Mouse (Mus musculus) midbrain, embryonic 12.5 days (tissue): ENCODE results near the gene Gm853. TPM values are rescaled to one million over a fixed set of nuclear protein-coding genes. Genes with fewer than 3 reads are reported as not detected.
"Not testable (repeated sequence)": the region's sequence is repeated elsewhere in the genome, so short reads cannot be mapped to it uniquely, and the experiment has no call there.

Source experiments
- ATAC-seq: fragments of 200-750 bp; cut with Nextera tagmentation; 2 replicates; pipeline ENCODE4 v1.8.0; 2017; ENCODE audit warnings: low read depth, moderate TSS enrichment, moderate library complexity; ENCODE audit not compliant: low FRiP score
- H3K27ac ChIP-seq: fragments of 300-500 bp; sonication (generic); replicated peaks from 2 replicates; pipeline ENCODE4 v1.5.1; 2016; ENCODE audit warnings: mild to moderate bottlenecking
- H3K27me3 ChIP-seq: fragments of 300-500 bp; sonication (generic); 2 replicates; pipeline ENCODE4 v1.6.1; 2016; ENCODE audit warnings: mild to moderate bottlenecking
- H3K36me3 ChIP-seq: fragments of 300-500 bp; sonication (generic); 2 replicates; pipeline ENCODE4 v1.6.1; 2016
- H3K4me1 ChIP-seq: fragments of 300-500 bp; sonication (generic); 2 replicates; pipeline ENCODE4 v1.6.1; 2016
- H3K4me2 ChIP-seq: fragments of 300-500 bp; sonication (generic); replicated peaks from 2 replicates; pipeline ENCODE4 v1.6.1; 2016; ENCODE audit warnings: mild to moderate bottlenecking, moderate library complexity
- H3K4me3 ChIP-seq: fragments of 300-500 bp; sonication (generic); 2 replicates; pipeline ENCODE4 v1.5.1; 2016; ENCODE audit warnings: mild to moderate bottlenecking
- H3K9ac ChIP-seq: fragments of 300-500 bp; sonication (generic); replicated peaks from 2 replicates; pipeline ENCODE4 v1.6.1; 2016; ENCODE audit warnings: mild to moderate bottlenecking, moderate library complexity
- H3K9me3 ChIP-seq: fragments of 300-500 bp; sonication (generic); 2 replicates; pipeline ENCODE4 v1.6.1; 2016; ENCODE audit warnings: mild to moderate bottlenecking
- whole genome bisulfite sequencing: fragments of 180-500 bp; shearing (Covaris S2); methylation state at CpG from one replicate; pipeline ENCODE4 v1.1.7; 2016; 5-methylcytosine and 5-hydroxymethylcytosine counted together
- polyA plus RNA-seq: library from polyadenylated mRNA; unstranded; fragments of >200 nt; fragmentation: Nextera tagmentation; extraction: Ambion mirVana; gene quantifications from 2 replicates; pipeline ENCODE4 v1.2.1, GENCODE M21; 2016

The Gm853 gene
- polyA plus RNA-seq, 1 experiment from 2014 or later = not detected

- WGBS = 52% methylated on average over 7 of the region's 7 CpGs
- Histone ChIP-seq H3K4me1 (no peaks in the 10 kb centered on the region), H3K9ac (no peak overlapping the region), H3K4me2 (no peak overlapping the region), H3K27ac (no peak overlapping the region), H3K9me3 (no peaks in the 10 kb centered on the region), H3K27me3 (peaks cover 2% of the 10 kb centered on the region; the same call in 1 of the 2 replicates), H3K4me3 (no peak overlapping the region), H3K36me3 (peaks cover 54% of the 10 kb centered on the region)
- ATAC-seq = peak; percentile 12; the same call in 1 of the 2 replicates
Measured at GRCm38 (mm10) chr4:130251172-130251705, 29.0 kb upstream of the Gm853 start.

- Histone ChIP-seq H3K4me3 (no peak overlapping the region), H3K4me1 (no peaks in the 10 kb centered on the region), H3K4me2 (no peak overlapping the region), H3K36me3 (peaks cover 29% of the 10 kb centered on the region), H3K9ac (no peak overlapping the region), H3K27ac (no peak overlapping the region), H3K27me3 (peaks cover 9% of the 10 kb centered on the region), H3K9me3 (no peaks in the 10 kb centered on the region)
- WGBS = 59% methylated on average over 3 of the region's 3 CpGs
- ATAC-seq = no peak
Measured at GRCm38 (mm10) chr4:130248636-130249035, 26.4 kb upstream of the Gm853 start.

GRCm38 (mm10) chr4:130246132-130246531 is 23.9 kb upstream of the Gm853 start:
- H3K27ac ChIP-seq = no peak overlapping the region
- H3K9me3 ChIP-seq = no peaks in the 10 kb centered on the region
- H3K4me2 ChIP-seq = no peak overlapping the region
- peaks cover 12% of the 10 kb centered on the region for H3K36me3 ChIP-seq
- peaks cover 9% of the 10 kb centered on the region for H3K27me3 ChIP-seq
- no peaks in the 10 kb centered on the region for H3K4me1 ChIP-seq
- under 1% methylated on average over 6 of the region's 6 CpGs for WGBS
- ATAC-seq = no peak
- H3K9ac ChIP-seq = no peak overlapping the region
- no peak overlapping the region for H3K4me3 ChIP-seq

- H3K27ac ChIP-seq = no peak overlapping the region
- WGBS = 81% methylated on average over 8 of the region's 8 CpGs
- H3K4me1 ChIP-seq = no peaks in the 10 kb centered on the region
- no peaks in the 10 kb centered on the region for H3K9me3 ChIP-seq
- H3K9ac ChIP-seq = no peak overlapping the region
- no peak overlapping the region for H3K4me2 ChIP-seq
- no peak for ATAC-seq
- no peak overlapping the region for H3K4me3 ChIP-seq
- no peaks in the 10 kb centered on the region; the same call in 1 of the 2 replicates for H3K36me3 ChIP-seq
- H3K27me3 ChIP-seq = peaks cover 9% of the 10 kb centered on the region
Measured at GRCm38 (mm10) chr4:130244749-130245148, 22.5 kb upstream of the Gm853 start.

- not testable (repeated sequence) for H3K9me3 ChIP-seq, ATAC-seq, H3K27ac ChIP-seq, H3K27me3 ChIP-seq, H3K36me3 ChIP-seq, H3K4me2 ChIP-seq, H3K4me3 ChIP-seq, H3K9ac ChIP-seq, H3K4me1 ChIP-seq
- 63% methylated on average over 1 of the region's 1 CpGs for WGBS
Measured at GRCm38 (mm10) chr4:130243621-130244020, 21.4 kb upstream of the Gm853 start.

- H3K4me1 ChIP-seq = no peaks in the 10 kb centered on the region
- H3K27me3 ChIP-seq = peaks cover 9% of the 10 kb centered on the region
- H3K27ac ChIP-seq = no peak overlapping the region
- H3K4me3 ChIP-seq = no peak overlapping the region
- no peak overlapping the region for H3K9ac ChIP-seq
- WGBS = 90% methylated on average over 5 of the region's 5 CpGs
- H3K4me2 ChIP-seq = no peak overlapping the region
- ATAC-seq = no peak
- no peaks in the 10 kb centered on the region for H3K36me3 ChIP-seq
- H3K9me3 ChIP-seq = no peaks in the 10 kb centered on the region
Measured at GRCm38 (mm10) chr4:130242956-130243355, 20.8 kb upstream of the Gm853 start.

- Histone ChIP-seq H3K9me3 (no peaks in the 10 kb centered on the region), H3K27me3 (peaks cover 3% of the 10 kb centered on the region; the same call in 1 of the 2 replicates), H3K36me3 (no peaks in the 10 kb centered on the region), H3K9ac (no peak overlapping the region), H3K4me3 (no peak overlapping the region), H3K4me1 (no peaks in the 10 kb centered on the region), H3K4me2 (no peak overlapping the region), H3K27ac (no peak overlapping the region)
- ATAC-seq = no peak
- 40% methylated on average over 5 of the region's 5 CpGs for WGBS
Measured at GRCm38 (mm10) chr4:130240695-130241094, 18.5 kb upstream of the Gm853 start.

GRCm38 (mm10) chr4:130237607-130238006 is 15.4 kb upstream of the Gm853 start:
- Histone ChIP-seq H3K4me3 (no peak overlapping the region), H3K4me1 (no peaks in the 10 kb centered on the region), H3K27ac (no peak overlapping the region), H3K36me3 (no peaks in the 10 kb centered on the region), H3K9ac (no peak overlapping the region), H3K27me3 (no peaks in the 10 kb centered on the region), H3K4me2 (no peak overlapping the region), H3K9me3 (no peaks in the 10 kb centered on the region)
- 90% methylated on average over 4 of the region's 4 CpGs for WGBS
- no peak for ATAC-seq

GRCm38 (mm10) chr4:130236361-130236760 is 14.2 kb upstream of the Gm853 start:
- WGBS = 65% methylated on average over 8 of the region's 8 CpGs
- Histone ChIP-seq H3K9ac (no peak overlapping the region), H3K36me3 (no peaks in the 10 kb centered on the region), H3K4me2 (no peak overlapping the region), H3K4me3 (no peak overlapping the region), H3K27ac (no peak overlapping the region), H3K27me3 (no peaks in the 10 kb centered on the region), H3K4me1 (no peaks in the 10 kb centered on the region), H3K9me3 (no peaks in the 10 kb centered on the region)
- no peak for ATAC-seq

GRCm38 (mm10) chr4:130224071-130224470 is 1.9 kb upstream of the Gm853 start:
- H3K27me3 ChIP-seq = no peaks in the 10 kb centered on the region
- no peak for ATAC-seq
- no peaks in the 10 kb centered on the region for H3K4me1 ChIP-seq
- no peak overlapping the region for H3K4me2 ChIP-seq
- H3K9ac ChIP-seq = no peak overlapping the region
- no peaks in the 10 kb centered on the region for H3K36me3 ChIP-seq
- no peak overlapping the region for H3K27ac ChIP-seq
- no peak overlapping the region for H3K4me3 ChIP-seq
- no peaks in the 10 kb centered on the region for H3K9me3 ChIP-seq

- H3K36me3 ChIP-seq = no peaks in the 10 kb centered on the region
- WGBS = 83% methylated on average over 9 of the region's 9 CpGs
- no peak overlapping the region for H3K27ac ChIP-seq
Measured at GRCm38 (mm10) chr4:130220176-130220575, 2.0 kb downstream of the Gm853 start.

GRCm38 (mm10) chr4:130215392-130215791 is 6.8 kb downstream of the Gm853 start:
- no peak overlapping the region for H3K27ac ChIP-seq
- H3K9me3 ChIP-seq = no peaks in the 10 kb centered on the region
- no peaks in the 10 kb centered on the region for H3K27me3 ChIP-seq
- whole genome bisulfite sequencing = 90% methylated on average over 8 of the region's 8 CpGs
- H3K4me3 ChIP-seq = no peak overlapping the region
- no peaks in the 10 kb centered on the region for H3K36me3 ChIP-seq
- ATAC-seq = no peak
- H3K4me1 ChIP-seq = no peaks in the 10 kb centered on the region
- no peak overlapping the region for H3K4me2 ChIP-seq
- H3K9ac ChIP-seq = no peak overlapping the region

More at GRCm38 (mm10) chr4:130220176-130220575, 2.0 kb downstream of the Gm853 start:
- H3K4me3 ChIP-seq = no peak overlapping the region
- H3K9ac ChIP-seq = no peak overlapping the region
- H3K4me2 ChIP-seq = no peak overlapping the region
- no peaks in the 10 kb centered on the region for H3K4me1 ChIP-seq
- ATAC-seq = no peak
- no peaks in the 10 kb centered on the region for H3K9me3 ChIP-seq
- no peaks in the 10 kb centered on the region for H3K27me3 ChIP-seq

GRCm38 (mm10) chr4:130213857-130214256 is 8.3 kb downstream of the Gm853 start:
- Histone ChIP-seq H3K36me3 (no peaks in the 10 kb centered on the region), H3K27me3 (no peaks in the 10 kb centered on the region; the same call in 1 of the 2 replicates), H3K4me2 (no peak overlapping the region), H3K4me3 (no peak overlapping the region), H3K9ac (no peak overlapping the region), H3K27ac (no peak overlapping the region), H3K9me3 (no peaks in the 10 kb centered on the region), H3K4me1 (no peaks in the 10 kb centered on the region)
- no peak for ATAC-seq
- WGBS = 80% methylated on average over 10 of the region's 10 CpGs
